Mouse (Mus musculus): ENCODE results near the gene 2810006K23Rik. TPM values are rescaled to one million over a fixed set of nuclear protein-coding genes. Genes with fewer than 3 reads are reported as not detected.
"Not testable (repeated sequence)": the region's sequence is repeated elsewhere in the genome, so short reads cannot be mapped to it uniquely, and the experiment has no call there.

2810006K23Rik gene
- polyA plus RNA-seq, 1 experiment from 2014 or later = 14.0 TPM

DNA sequence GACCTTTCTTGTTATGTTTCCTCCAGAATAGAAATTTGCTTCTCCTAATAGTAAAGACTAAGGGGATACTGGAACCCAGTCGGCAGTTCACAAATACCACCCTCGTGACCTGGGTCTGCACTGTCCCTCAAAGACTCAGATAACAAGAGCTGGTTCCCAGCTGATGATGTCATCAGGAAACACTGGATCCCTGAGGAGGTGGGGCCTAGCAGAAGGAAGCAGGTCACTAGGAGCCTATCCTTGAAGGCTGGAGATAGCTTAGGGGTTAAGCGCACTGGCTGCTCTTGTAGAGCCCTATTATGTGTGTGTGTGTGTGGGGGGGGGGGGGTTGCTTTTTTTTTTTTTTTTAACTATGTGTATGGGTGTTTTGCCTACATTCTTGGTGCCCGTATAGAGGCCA, 27.8 kb upstream of the 2810006K23Rik start:
- H3K4me2 ChIP-seq (ENCODE audit: low read depth, severe bottlenecking) = no peak overlapping the region
- H3K9me3 ChIP-seq (ENCODE audit: control insufficient read depth, low read length) = no peaks in the 10 kb centered on the region
- H3K27me3 ChIP-seq (ENCODE audit: control insufficient read depth, insufficient read depth, low read length) = no peaks in the 10 kb centered on the region
- no peak overlapping the region for H3K9ac ChIP-seq (ENCODE audit: low read length)
- no peak for DNase-seq (ENCODE audit: low spot score)
- H3K36me3 ChIP-seq (ENCODE audit: control insufficient read depth, insufficient read depth, low read length) = peaks cover 20% of the 10 kb centered on the region
- 73% methylated on average over 4 of the region's 4 CpGs for WGBS
- no peaks in the 10 kb centered on the region for H3K4me1 ChIP-seq (ENCODE audit: control insufficient read depth, insufficient read depth, low read length)
- ATAC-seq (ENCODE audit: insufficient number of reproducible peaks, low FRiP score, low TSS enrichment, low read depth) = no peak
- no peak overlapping the region for H3K4me3 ChIP-seq (ENCODE audit: low read depth, low read length)
- no peak overlapping the region for H3K27ac ChIP-seq (replicated peaks; ENCODE audit: low read depth, low read length)

DNA sequence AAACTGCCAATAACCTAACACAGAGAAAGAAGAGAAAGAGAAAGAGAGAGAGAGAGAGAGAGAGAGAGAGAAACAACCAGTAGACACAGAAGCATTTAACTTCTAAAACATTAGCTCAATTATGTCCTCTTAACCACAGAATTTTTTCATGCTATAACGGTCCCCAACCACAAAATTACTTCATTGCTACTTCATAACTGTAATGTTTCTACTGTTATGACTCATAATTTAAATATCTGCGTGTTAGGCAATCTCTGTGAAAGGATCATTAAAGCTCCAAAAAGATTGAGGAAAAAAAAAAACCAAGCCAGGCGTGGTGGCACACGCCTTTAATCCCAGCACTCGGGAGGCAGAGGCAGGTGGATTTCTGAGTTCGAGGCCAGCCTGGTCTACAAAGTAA, 25.0 kb upstream of the 2810006K23Rik start:
- not testable (repeated sequence) for H3K4me2 ChIP-seq (ENCODE audit: low read depth, severe bottlenecking); H3K9me3 ChIP-seq (ENCODE audit: control insufficient read depth, low read length); H3K27ac ChIP-seq (replicated peaks; ENCODE audit: low read depth, low read length); DNase-seq (ENCODE audit: low spot score); H3K4me1 ChIP-seq (ENCODE audit: control insufficient read depth, insufficient read depth, low read length); ATAC-seq (ENCODE audit: insufficient number of reproducible peaks, low FRiP score, low TSS enrichment, low read depth); H3K27me3 ChIP-seq (ENCODE audit: control insufficient read depth, insufficient read depth, low read length); H3K9ac ChIP-seq (ENCODE audit: low read length); H3K4me3 ChIP-seq (ENCODE audit: low read depth, low read length)
- peaks cover 28% of the 10 kb centered on the region for H3K36me3 ChIP-seq (ENCODE audit: control insufficient read depth, insufficient read depth, low read length)
- WGBS = 93% methylated on average over 6 of the region's 6 CpGs

DNA sequence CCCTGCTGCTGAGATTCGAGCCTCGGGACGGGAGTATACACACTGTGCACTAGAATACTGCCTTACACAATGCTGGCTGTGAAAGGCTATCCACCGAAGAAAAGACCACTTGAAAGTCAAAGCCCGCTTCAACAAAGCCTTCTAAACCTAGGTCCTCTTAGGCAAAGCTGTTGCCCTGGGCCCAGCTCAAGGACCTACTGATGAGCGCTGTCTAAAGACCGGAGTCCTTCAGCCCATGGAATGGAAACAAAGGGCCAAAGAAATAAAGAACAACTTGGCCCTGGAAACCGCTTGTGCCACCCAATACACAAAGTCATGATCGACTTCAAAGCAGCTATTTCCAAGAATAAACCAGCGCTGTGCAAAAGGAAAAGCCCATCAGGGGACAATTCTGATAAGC, 18.7 kb upstream of the 2810006K23Rik start:
- H3K9ac ChIP-seq (ENCODE audit: low read length) = no peak overlapping the region
- no peaks in the 10 kb centered on the region for H3K4me1 ChIP-seq (ENCODE audit: control insufficient read depth, insufficient read depth, low read length)
- H3K4me3 ChIP-seq (ENCODE audit: low read depth, low read length) = no peak overlapping the region
- DNase-seq (ENCODE audit: low spot score) (no peak), ATAC-seq (ENCODE audit: insufficient number of reproducible peaks, low FRiP score, low TSS enrichment, low read depth) (no peak)
- H3K9me3 ChIP-seq (ENCODE audit: control insufficient read depth, low read length) = no peaks in the 10 kb centered on the region
- no peaks in the 10 kb centered on the region for H3K27me3 ChIP-seq (ENCODE audit: control insufficient read depth, insufficient read depth, low read length)
- 95% methylated on average over 10 of the region's 10 CpGs for WGBS
- H3K4me2 ChIP-seq (ENCODE audit: low read depth, severe bottlenecking) = no peak overlapping the region
- H3K27ac ChIP-seq (replicated peaks; ENCODE audit: low read depth, low read length) = no peak overlapping the region
- H3K36me3 ChIP-seq (ENCODE audit: control insufficient read depth, insufficient read depth, low read length) = peaks cover 36% of the 10 kb centered on the region

DNA sequence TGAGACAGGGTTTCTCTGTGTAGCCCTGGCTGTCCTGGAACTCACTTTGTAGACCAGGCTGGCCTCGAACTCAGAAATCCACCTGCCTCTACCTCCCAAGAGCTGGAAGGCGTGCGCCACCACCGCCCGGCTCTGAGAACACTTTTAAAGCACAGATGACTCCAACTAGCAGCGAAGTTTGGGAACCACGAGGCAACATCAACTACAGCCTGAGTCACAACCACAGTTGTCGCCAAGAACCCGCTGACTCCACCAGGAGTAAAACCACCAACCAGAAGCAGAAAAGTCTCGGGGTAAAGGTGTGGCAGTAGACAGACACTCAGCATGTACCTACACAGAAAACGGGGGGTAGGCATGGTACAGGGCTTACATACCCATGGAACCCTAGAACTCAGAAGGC, 17.8 kb upstream of the 2810006K23Rik start:
- no peaks in the 10 kb centered on the region for H3K27me3 ChIP-seq (ENCODE audit: control insufficient read depth, insufficient read depth, low read length)
- H3K4me1 ChIP-seq (ENCODE audit: control insufficient read depth, insufficient read depth, low read length) = no peaks in the 10 kb centered on the region
- 96% methylated on average over 11 of the region's 11 CpGs for WGBS
- no peak overlapping the region for H3K4me2 ChIP-seq (ENCODE audit: low read depth, severe bottlenecking)
- H3K9me3 ChIP-seq (ENCODE audit: control insufficient read depth, low read length) = no peaks in the 10 kb centered on the region
- no peak overlapping the region for H3K4me3 ChIP-seq (ENCODE audit: low read depth, low read length)
- DNase-seq (ENCODE audit: low spot score) = no peak
- H3K36me3 ChIP-seq (ENCODE audit: control insufficient read depth, insufficient read depth, low read length) = peaks cover 38% of the 10 kb centered on the region
- no peak overlapping the region for H3K9ac ChIP-seq (ENCODE audit: low read length)
- no peak overlapping the region for H3K27ac ChIP-seq (replicated peaks; ENCODE audit: low read depth, low read length)
- ATAC-seq (ENCODE audit: insufficient number of reproducible peaks, low FRiP score, low TSS enrichment, low read depth) = no peak

DNA sequence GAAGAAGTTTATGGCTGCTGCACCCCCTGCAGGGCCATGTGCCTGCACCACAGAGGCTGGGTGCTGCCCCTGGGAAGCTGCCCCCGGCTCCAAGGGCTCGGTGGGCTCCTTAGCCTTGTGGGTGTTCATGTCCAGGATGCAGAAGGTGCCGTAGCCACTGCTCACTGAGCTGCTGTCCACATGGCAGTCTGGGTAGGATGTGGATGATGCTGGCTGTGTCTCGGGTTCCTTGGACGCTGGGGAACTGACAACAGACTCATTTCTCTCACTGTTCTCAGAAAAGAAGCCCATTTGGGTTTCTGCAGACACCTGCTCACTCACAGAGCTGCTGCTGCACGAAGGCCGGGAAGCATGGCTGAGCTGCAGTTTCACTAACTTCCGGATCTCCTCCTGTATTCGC, 12.4 kb upstream of the 2810006K23Rik start:
- no peaks in the 10 kb centered on the region for H3K4me1 ChIP-seq (ENCODE audit: control insufficient read depth, insufficient read depth, low read length)
- H3K9me3 ChIP-seq (ENCODE audit: control insufficient read depth, low read length) = no peaks in the 10 kb centered on the region
- no peak overlapping the region for H3K4me3 ChIP-seq (ENCODE audit: low read depth, low read length)
- peaks cover 29% of the 10 kb centered on the region for H3K36me3 ChIP-seq (ENCODE audit: control insufficient read depth, insufficient read depth, low read length)
- H3K27ac ChIP-seq (replicated peaks; ENCODE audit: low read depth, low read length) = no peak overlapping the region
- H3K27me3 ChIP-seq (ENCODE audit: control insufficient read depth, insufficient read depth, low read length) = no peaks in the 10 kb centered on the region
- no peak overlapping the region for H3K9ac ChIP-seq (ENCODE audit: low read length)
- DNase-seq (ENCODE audit: low spot score) (no peak), ATAC-seq (ENCODE audit: insufficient number of reproducible peaks, low FRiP score, low TSS enrichment, low read depth) (no peak)
- no peak overlapping the region for H3K4me2 ChIP-seq (ENCODE audit: low read depth, severe bottlenecking)
- 92% methylated on average over 9 of the region's 9 CpGs for WGBS

- Histone ChIP-seq H3K9me3 (ENCODE audit: control insufficient read depth, low read length) (no peaks in the 10 kb centered on the region), H3K4me3 (ENCODE audit: low read depth, low read length) (no peak overlapping the region), H3K9ac (ENCODE audit: low read length) (no peak overlapping the region), H3K4me2 (ENCODE audit: low read depth, severe bottlenecking) (no peak overlapping the region), H3K27ac (replicated peaks; ENCODE audit: low read depth, low read length) (no peak overlapping the region), H3K4me1 (ENCODE audit: control insufficient read depth, insufficient read depth, low read length) (no peaks in the 10 kb centered on the region), H3K27me3 (ENCODE audit: control insufficient read depth, insufficient read depth, low read length) (no peaks in the 10 kb centered on the region), H3K36me3 (ENCODE audit: control insufficient read depth, insufficient read depth, low read length) (peaks cover 29% of the 10 kb centered on the region)
- ATAC-seq (ENCODE audit: insufficient number of reproducible peaks, low FRiP score, low TSS enrichment, low read depth) (no peak), DNase-seq (ENCODE audit: low spot score) (no peak)
- 91% methylated on average over 11 of the region's 11 CpGs for WGBS
These were observed 11.9 kb upstream of the 2810006K23Rik start for GRCm38 (mm10) chr5:124315941-124316340.

DNA sequence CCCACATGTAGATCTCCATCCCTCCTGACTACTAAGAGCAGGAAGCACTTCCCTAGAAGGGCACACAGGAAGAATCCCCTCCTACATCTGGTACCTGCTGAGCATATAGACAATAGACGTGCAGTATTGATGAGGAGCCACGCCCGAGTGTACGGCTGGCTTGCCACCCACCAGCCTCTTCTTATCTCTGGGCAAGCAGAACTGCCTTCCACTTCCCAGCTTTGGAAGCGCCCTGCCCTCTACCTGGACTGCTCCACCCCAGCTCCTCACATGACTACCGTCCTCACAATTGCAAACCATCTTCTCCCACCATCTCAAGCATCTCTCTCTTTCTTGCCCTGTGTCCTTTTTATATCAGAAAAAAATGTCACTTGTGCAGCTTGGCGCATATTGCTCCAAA, 10.2 kb upstream of the 2810006K23Rik start:
- ATAC-seq (ENCODE audit: insufficient number of reproducible peaks, low FRiP score, low TSS enrichment, low read depth) (no peak), DNase-seq (ENCODE audit: low spot score) (no peak)
- Histone ChIP-seq H3K9ac (ENCODE audit: low read length) (no peak overlapping the region), H3K4me2 (ENCODE audit: low read depth, severe bottlenecking) (no peak overlapping the region), H3K27me3 (ENCODE audit: control insufficient read depth, insufficient read depth, low read length) (no peaks in the 10 kb centered on the region), H3K4me1 (ENCODE audit: control insufficient read depth, insufficient read depth, low read length) (no peaks in the 10 kb centered on the region), H3K36me3 (ENCODE audit: control insufficient read depth, insufficient read depth, low read length) (peaks cover 20% of the 10 kb centered on the region), H3K27ac (replicated peaks; ENCODE audit: low read depth, low read length) (no peak overlapping the region), H3K9me3 (ENCODE audit: control insufficient read depth, low read length) (no peaks in the 10 kb centered on the region), H3K4me3 (ENCODE audit: low read depth, low read length) (no peak overlapping the region)
- 91% methylated on average over 7 of the region's 7 CpGs for WGBS

DNA sequence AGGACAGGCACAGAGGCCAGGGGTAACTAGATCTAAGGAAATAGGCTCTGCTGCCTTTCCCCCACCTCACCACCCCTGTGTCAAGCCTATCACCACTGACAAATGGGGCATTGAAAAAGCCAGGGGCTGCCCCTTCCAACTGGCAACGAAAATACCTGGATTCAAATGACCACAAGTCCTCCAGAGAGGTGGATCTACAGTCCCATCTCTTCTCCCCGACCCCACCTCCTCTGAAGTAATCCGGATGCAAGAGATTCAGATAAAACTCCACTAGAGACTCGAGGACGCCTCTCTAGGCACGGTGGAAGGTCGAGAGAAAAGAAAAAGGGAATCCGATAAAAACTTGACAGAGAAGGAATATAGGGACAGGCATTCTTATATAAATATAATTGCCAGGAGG, 1.1 kb upstream of the 2810006K23Rik start:
- 6% methylated on average over 8 of the region's 8 CpGs for WGBS
- Histone ChIP-seq H3K4me2 (ENCODE audit: low read depth, severe bottlenecking) (peak overlapping the region; percentile 77), H3K36me3 (ENCODE audit: control insufficient read depth, insufficient read depth, low read length) (peaks cover 2% of the 10 kb centered on the region; the same call in 1 of the 2 replicates), H3K4me3 (ENCODE audit: low read depth, low read length) (peak overlapping the region; percentile 67), H3K27me3 (ENCODE audit: control insufficient read depth, insufficient read depth, low read length) (no peaks in the 10 kb centered on the region), H3K9me3 (ENCODE audit: control insufficient read depth, low read length) (no peaks in the 10 kb centered on the region), H3K27ac (replicated peaks; ENCODE audit: low read depth, low read length) (no peak overlapping the region; the same call in 1 of the 2 replicates), H3K4me1 (ENCODE audit: control insufficient read depth, insufficient read depth, low read length) (peaks cover 10% of the 10 kb centered on the region), H3K9ac (ENCODE audit: low read length) (peak overlapping the region; percentile 82)
- no peak for ATAC-seq (ENCODE audit: insufficient number of reproducible peaks, low FRiP score, low TSS enrichment, low read depth)
- no peak for DNase-seq (ENCODE audit: low spot score)

- Histone ChIP-seq H3K27me3 (ENCODE audit: control insufficient read depth, insufficient read depth, low read length) (no peaks in the 10 kb centered on the region), H3K9ac (ENCODE audit: low read length) (no peak overlapping the region), H3K27ac (replicated peaks; ENCODE audit: low read depth, low read length) (no peak overlapping the region), H3K4me1 (ENCODE audit: control insufficient read depth, insufficient read depth, low read length) (peaks cover 10% of the 10 kb centered on the region), H3K36me3 (ENCODE audit: control insufficient read depth, insufficient read depth, low read length) (no peaks in the 10 kb centered on the region), H3K9me3 (ENCODE audit: control insufficient read depth, low read length) (no peaks in the 10 kb centered on the region), H3K4me3 (ENCODE audit: low read depth, low read length) (no peak overlapping the region), H3K4me2 (ENCODE audit: low read depth, severe bottlenecking) (no peak overlapping the region)
- ATAC-seq (ENCODE audit: insufficient number of reproducible peaks, low FRiP score, low TSS enrichment, low read depth) (no peak), DNase-seq (ENCODE audit: low spot score) (no peak)
- WGBS = 83% methylated on average over 6 of the region's 6 CpGs
These were observed 2.2 kb downstream of the 2810006K23Rik start for GRCm38 (mm10) chr5:124330086-124330485.

Measured in limb, embryonic 11.5 days (tissue).